Mouse (Mus musculus) embryonic fibroblast, embryonic 13.5 days (primary cell): Measurements from ENCODE around the gene Sytl2.

Experiments
- CTCF ChIP-seq: IDR thresholded peaks from 2 replicates; pipeline ENCODE4 v1.5.1; 2011; ENCODE audit warnings: mild to moderate bottlenecking, control low read depth, low read length, moderate library complexity, borderline replicate concordance; ENCODE audit not compliant: insufficient read depth
- POLR2A ChIP-seq: IDR thresholded peaks from 2 replicates; pipeline ENCODE4 v1.6.1; 2011; ENCODE audit warnings: low read depth, mild to moderate bottlenecking, control low read depth, low read length, moderate library complexity

- no peak for TF ChIP-seq CTCF
- no peak for TF ChIP-seq POLR2A
Measured at GRCm38 (mm10) chr7:90370071-90370851, 68.2 kb downstream of the Sytl2 start.
